Mouse (Mus musculus): ENCODE measurements at regions not wholly inside any gene's neighbourhood (a gene's known extent, or its start where the extent isn't known, plus 50 kb on each side); places are given as distances from the start of the nearest gene placed in this dataset.

- Histone ChIP-seq H3K27ac (ENCODE audit: insufficient read depth, low read length) (no peak overlapping the region), H3K9me3 (replicated peaks; ENCODE audit: control insufficient read depth, insufficient read depth, low read length, poor library complexity, severe bottlenecking) (0 out of 2 replicates have a peak, but pooled peaks cover 2% of the 10 kb centered on the region), H3K36me3 (ENCODE audit: control insufficient read depth, insufficient read depth, low read length, poor library complexity, severe bottlenecking) (no peaks in the 10 kb centered on the region), H3K9ac (ENCODE audit: low read depth, poor library complexity, severe bottlenecking) (no peak overlapping the region), H3K27me3 (ENCODE audit: control insufficient read depth, insufficient read depth, low read length, poor library complexity, severe bottlenecking) (no peaks in the 10 kb centered on the region), H3K4me3 (ENCODE audit: low read depth, low read length) (no peak overlapping the region), H3K4me1 (ENCODE audit: control insufficient read depth, insufficient read depth, low read length) (no peaks in the 10 kb centered on the region)
- peak; percentile 55 for TF ChIP-seq CTCF (IDR thresholded peaks at IDR 0.05; ENCODE audit: low read depth, low read length)
- no peak for TF ChIP-seq EP300 (IDR thresholded peaks at IDR 0.05; ENCODE audit: insufficient read depth, low read depth, low read length)
These were observed 128.2 kb upstream of the Gcfc2 start for GRCm38 (mm10) chr6:81795281-81795680.

- peaks cover 2% of the 10 kb centered on the region; the same call in 1 of the 2 replicates for H3K9me3 ChIP-seq (replicated peaks; ENCODE audit: control insufficient read depth, insufficient read depth, low read length, poor library complexity, severe bottlenecking)
- no peaks in the 10 kb centered on the region for H3K27me3 ChIP-seq (ENCODE audit: control insufficient read depth, insufficient read depth, low read length, poor library complexity, severe bottlenecking)
- no peak overlapping the region for H3K27ac ChIP-seq (ENCODE audit: insufficient read depth, low read length)
- H3K4me1 ChIP-seq (ENCODE audit: control insufficient read depth, insufficient read depth, low read length), result no peaks in the 10 kb centered on the region
- no peak for TF ChIP-seq CTCF (IDR thresholded peaks at IDR 0.05; ENCODE audit: low read depth, low read length)
- no peak for TF ChIP-seq EP300 (IDR thresholded peaks at IDR 0.05; ENCODE audit: insufficient read depth, low read depth, low read length)
- no peak for TF ChIP-seq POLR2A (IDR thresholded peaks at IDR 0.05; ENCODE audit: insufficient read depth, low read length)
- no peaks in the 10 kb centered on the region for H3K36me3 ChIP-seq (ENCODE audit: control insufficient read depth, insufficient read depth, low read length, poor library complexity, severe bottlenecking)
- H3K4me3 ChIP-seq (ENCODE audit: low read depth, low read length), result no peak overlapping the region
- no peak overlapping the region for H3K9ac ChIP-seq (ENCODE audit: low read depth, poor library complexity, severe bottlenecking)
These were observed 122.6 kb upstream of the Gcfc2 start for GRCm38 (mm10) chr6:81800822-81801221.

- Histone ChIP-seq H3K27ac (ENCODE audit: insufficient read depth, low read length) (no peak overlapping the region), H3K9me3 (replicated peaks; ENCODE audit: control insufficient read depth, insufficient read depth, low read length, poor library complexity, severe bottlenecking) (peaks cover 2% of the 10 kb centered on the region; the same call in 1 of the 2 replicates), H3K36me3 (ENCODE audit: control insufficient read depth, insufficient read depth, low read length, poor library complexity, severe bottlenecking) (no peaks in the 10 kb centered on the region), H3K4me3 (ENCODE audit: low read depth, low read length) (no peak overlapping the region), H3K4me1 (ENCODE audit: control insufficient read depth, insufficient read depth, low read length) (no peaks in the 10 kb centered on the region), H3K9ac (ENCODE audit: low read depth, poor library complexity, severe bottlenecking) (no peak overlapping the region), H3K27me3 (ENCODE audit: control insufficient read depth, insufficient read depth, low read length, poor library complexity, severe bottlenecking) (no peaks in the 10 kb centered on the region)
- TF ChIP-seq CTCF (IDR thresholded peaks at IDR 0.05; ENCODE audit: low read depth, low read length), result no peak
- TF ChIP-seq EP300 (IDR thresholded peaks at IDR 0.05; ENCODE audit: insufficient read depth, low read depth, low read length), result no peak
- TF ChIP-seq POLR2A (IDR thresholded peaks at IDR 0.05; ENCODE audit: insufficient read depth, low read length), result no peak
These were observed 121.7 kb upstream of the Gcfc2 start for GRCm38 (mm10) chr6:81801804-81802203.

- Histone ChIP-seq H3K9me3 (replicated peaks; ENCODE audit: control insufficient read depth, insufficient read depth, low read length, poor library complexity, severe bottlenecking) (no peaks in the 10 kb centered on the region; the same call in 1 of the 2 replicates), H3K27ac (ENCODE audit: insufficient read depth, low read length) (no peak overlapping the region), H3K9ac (ENCODE audit: low read depth, poor library complexity, severe bottlenecking) (no peak overlapping the region), H3K4me3 (ENCODE audit: low read depth, low read length) (no peak overlapping the region), H3K27me3 (ENCODE audit: control insufficient read depth, insufficient read depth, low read length, poor library complexity, severe bottlenecking) (no peaks in the 10 kb centered on the region), H3K36me3 (ENCODE audit: control insufficient read depth, insufficient read depth, low read length, poor library complexity, severe bottlenecking) (no peaks in the 10 kb centered on the region), H3K4me1 (ENCODE audit: control insufficient read depth, insufficient read depth, low read length) (no peaks in the 10 kb centered on the region)
- TF ChIP-seq POLR2A (IDR thresholded peaks at IDR 0.05; ENCODE audit: insufficient read depth, low read length), result no peak
- TF ChIP-seq EP300 (IDR thresholded peaks at IDR 0.05; ENCODE audit: insufficient read depth, low read depth, low read length), result no peak
- no peak for TF ChIP-seq CTCF (IDR thresholded peaks at IDR 0.05; ENCODE audit: low read depth, low read length)
These were observed 117.5 kb upstream of the Gcfc2 start for GRCm38 (mm10) chr6:81805942-81806341.

- no peaks in the 10 kb centered on the region for H3K4me1 ChIP-seq (ENCODE audit: control insufficient read depth, insufficient read depth, low read length)
- no peak overlapping the region for H3K9ac ChIP-seq (ENCODE audit: low read depth, poor library complexity, severe bottlenecking)
- TF ChIP-seq EP300 (IDR thresholded peaks at IDR 0.05; ENCODE audit: insufficient read depth, low read depth, low read length), result no peak
- TF ChIP-seq POLR2A (IDR thresholded peaks at IDR 0.05; ENCODE audit: insufficient read depth, low read length), result no peak
- TF ChIP-seq CTCF (IDR thresholded peaks at IDR 0.05; ENCODE audit: low read depth, low read length), result no peak
- H3K27ac ChIP-seq (ENCODE audit: insufficient read depth, low read length), result no peak overlapping the region
- H3K27me3 ChIP-seq (ENCODE audit: control insufficient read depth, insufficient read depth, low read length, poor library complexity, severe bottlenecking), result no peaks in the 10 kb centered on the region
- H3K9me3 ChIP-seq (replicated peaks; ENCODE audit: control insufficient read depth, insufficient read depth, low read length, poor library complexity, severe bottlenecking), result no peaks in the 10 kb centered on the region
- H3K4me3 ChIP-seq (ENCODE audit: low read depth, low read length), result no peak overlapping the region
- no peaks in the 10 kb centered on the region for H3K36me3 ChIP-seq (ENCODE audit: control insufficient read depth, insufficient read depth, low read length, poor library complexity, severe bottlenecking)
These were observed 114.8 kb upstream of the Gcfc2 start for GRCm38 (mm10) chr6:81808712-81809111.

- H3K36me3 ChIP-seq (ENCODE audit: control insufficient read depth, insufficient read depth, low read length, poor library complexity, severe bottlenecking), result no peaks in the 10 kb centered on the region
- TF ChIP-seq POLR2A (IDR thresholded peaks at IDR 0.05; ENCODE audit: insufficient read depth, low read length) (no peak), EP300 (IDR thresholded peaks at IDR 0.05; ENCODE audit: insufficient read depth, low read depth, low read length) (no peak), CTCF (IDR thresholded peaks at IDR 0.05; ENCODE audit: low read depth, low read length) (no peak)
- H3K4me1 ChIP-seq (ENCODE audit: control insufficient read depth, insufficient read depth, low read length), result no peaks in the 10 kb centered on the region
- H3K4me3 ChIP-seq (ENCODE audit: low read depth, low read length), result no peak overlapping the region
- no peak overlapping the region for H3K9ac ChIP-seq (ENCODE audit: low read depth, poor library complexity, severe bottlenecking)
- H3K27ac ChIP-seq (ENCODE audit: insufficient read depth, low read length), result no peak overlapping the region
- H3K9me3 ChIP-seq (replicated peaks; ENCODE audit: control insufficient read depth, insufficient read depth, low read length, poor library complexity, severe bottlenecking), result no peaks in the 10 kb centered on the region
- no peaks in the 10 kb centered on the region for H3K27me3 ChIP-seq (ENCODE audit: control insufficient read depth, insufficient read depth, low read length, poor library complexity, severe bottlenecking)
These were observed 108.1 kb upstream of the Gcfc2 start for GRCm38 (mm10) chr6:81815248-81815961.

All from ES-Bruce4 (cell line).